Mouse (Mus musculus): ENCODE data around the gene Tnfaip6. TPM values are rescaled to one million over a fixed set of nuclear protein-coding genes. Genes with fewer than 3 reads are reported as not detected.

The Tnfaip6 gene
- polyA plus RNA-seq, 1 experiment from 2014 or later, result 54.6 TPM

- H3K9me3 ChIP-seq, result no peaks in the 10 kb centered on the region
- no peak overlapping the region for H3K4me2 ChIP-seq
- H3K27me3 ChIP-seq, result no peaks in the 10 kb centered on the region
- H3K36me3 ChIP-seq, result peaks cover 75% of the 10 kb centered on the region
- no peak overlapping the region for H3K27ac ChIP-seq
- H3K4me1 ChIP-seq (replicated peaks), result no peaks in the 10 kb centered on the region
- no peak overlapping the region for H3K4me3 ChIP-seq (replicated peaks)
- ATAC-seq (ENCODE audit: insufficient number of reproducible peaks, insufficient read depth, low FRiP score, low TSS enrichment, low read depth), result no peak
- no peak overlapping the region for H3K9ac ChIP-seq (replicated peaks)
- 82% methylated on average over 4 of the region's 4 CpGs for WGBS
Measured at GRCm38 (mm10) chr2:52052335-52052734, 14.5 kb downstream of the Tnfaip6 start.

GRCm38 (mm10) chr2:52053502-52053901 lies 15.7 kb downstream of the Tnfaip6 start:
- H3K27ac ChIP-seq, result no peak overlapping the region
- no peak overlapping the region for H3K4me2 ChIP-seq
- H3K9ac ChIP-seq (replicated peaks), result no peak overlapping the region
- no peaks in the 10 kb centered on the region for H3K4me1 ChIP-seq (replicated peaks)
- no peaks in the 10 kb centered on the region for H3K9me3 ChIP-seq
- WGBS, result 36% methylated on average over 5 of the region's 5 CpGs
- ATAC-seq (ENCODE audit: insufficient number of reproducible peaks, insufficient read depth, low FRiP score, low TSS enrichment, low read depth), result no peak
- H3K27me3 ChIP-seq, result no peaks in the 10 kb centered on the region
- peaks cover 64% of the 10 kb centered on the region for H3K36me3 ChIP-seq
- no peak overlapping the region for H3K4me3 ChIP-seq (replicated peaks)

GRCm38 (mm10) chr2:52055616-52056015 lies 17.8 kb downstream of the Tnfaip6 start:
- no peaks in the 10 kb centered on the region for H3K27me3 ChIP-seq
- H3K9ac ChIP-seq (replicated peaks), result no peak overlapping the region
- H3K4me2 ChIP-seq, result no peak overlapping the region
- WGBS, result 75% methylated on average over 4 of the region's 4 CpGs
- H3K27ac ChIP-seq, result no peak overlapping the region
- no peak for ATAC-seq (ENCODE audit: insufficient number of reproducible peaks, insufficient read depth, low FRiP score, low TSS enrichment, low read depth)
- no peaks in the 10 kb centered on the region for H3K4me1 ChIP-seq (replicated peaks)
- peaks cover 45% of the 10 kb centered on the region for H3K36me3 ChIP-seq
- H3K9me3 ChIP-seq, result no peaks in the 10 kb centered on the region
- H3K4me3 ChIP-seq (replicated peaks), result no peak overlapping the region

GRCm38 (mm10) chr2:52057099-52057498 lies 19.3 kb downstream of the Tnfaip6 start:
- 78% methylated on average over 1 of the region's 1 CpGs for WGBS
- H3K9me3 ChIP-seq, result no peaks in the 10 kb centered on the region
- no peak overlapping the region for H3K27ac ChIP-seq

GRCm38 (mm10) chr2:52057681-52058080 lies 19.9 kb downstream of the Tnfaip6 start:
- Histone ChIP-seq H3K27me3 (no peaks in the 10 kb centered on the region), H3K27ac (no peak overlapping the region), H3K9me3 (no peaks in the 10 kb centered on the region), H3K36me3 (peaks cover 26% of the 10 kb centered on the region), H3K4me3 (replicated peaks) (no peak overlapping the region), H3K4me1 (replicated peaks) (no peaks in the 10 kb centered on the region), H3K9ac (replicated peaks) (no peak overlapping the region), H3K4me2 (no peak overlapping the region)
- no peak for ATAC-seq (ENCODE audit: insufficient number of reproducible peaks, insufficient read depth, low FRiP score, low TSS enrichment, low read depth)

More at GRCm38 (mm10) chr2:52057099-52057498, 19.3 kb downstream of the Tnfaip6 start:
- Histone ChIP-seq H3K36me3 (peaks cover 30% of the 10 kb centered on the region), H3K9ac (replicated peaks) (no peak overlapping the region), H3K4me1 (replicated peaks) (no peaks in the 10 kb centered on the region), H3K27me3 (no peaks in the 10 kb centered on the region), H3K4me3 (replicated peaks) (no peak overlapping the region), H3K4me2 (no peak overlapping the region)
- no peak for ATAC-seq (ENCODE audit: insufficient number of reproducible peaks, insufficient read depth, low FRiP score, low TSS enrichment, low read depth)

- peaks cover 5% of the 10 kb centered on the region; the same call in 1 of the 2 replicates for H3K4me1 ChIP-seq (replicated peaks)
- no peak overlapping the region for H3K4me2 ChIP-seq
Measured at GRCm38 (mm10) chr2:52068641-52069040, 30.8 kb downstream of the Tnfaip6 start.

GRCm38 (mm10) chr2:52070816-52071215 lies 33.0 kb downstream of the Tnfaip6 start:
- WGBS, result 79% methylated on average over 5 of the region's 5 CpGs
- peaks cover 12% of the 10 kb centered on the region for H3K36me3 ChIP-seq
- H3K4me3 ChIP-seq (replicated peaks), result no peak overlapping the region
- no peak for ATAC-seq (ENCODE audit: insufficient number of reproducible peaks, insufficient read depth, low FRiP score, low TSS enrichment, low read depth)
- no peaks in the 10 kb centered on the region for H3K9me3 ChIP-seq
- H3K4me2 ChIP-seq, result no peak overlapping the region
- H3K4me1 ChIP-seq (replicated peaks), result peaks cover 10% of the 10 kb centered on the region
- H3K27me3 ChIP-seq, result no peaks in the 10 kb centered on the region
- no peak overlapping the region for H3K27ac ChIP-seq
- no peak overlapping the region for H3K9ac ChIP-seq (replicated peaks)

More at GRCm38 (mm10) chr2:52068641-52069040, 30.8 kb downstream of the Tnfaip6 start:
- H3K27ac ChIP-seq, result no peak overlapping the region
- ATAC-seq (ENCODE audit: insufficient number of reproducible peaks, insufficient read depth, low FRiP score, low TSS enrichment, low read depth), result no peak
- no peaks in the 10 kb centered on the region for H3K9me3 ChIP-seq
- 89% methylated on average over 1 of the region's 1 CpGs for WGBS
- no peak overlapping the region for H3K9ac ChIP-seq (replicated peaks)
- no peaks in the 10 kb centered on the region for H3K27me3 ChIP-seq
- H3K4me3 ChIP-seq (replicated peaks), result no peak overlapping the region
- no peaks in the 10 kb centered on the region for H3K36me3 ChIP-seq

GRCm38 (mm10) chr2:52071241-52071991 lies 33.6 kb downstream of the Tnfaip6 start:
- ATAC-seq (ENCODE audit: insufficient number of reproducible peaks, insufficient read depth, low FRiP score, low TSS enrichment, low read depth), result no peak
- Histone ChIP-seq H3K4me2 (peak overlapping the region; percentile 53), H3K4me3 (replicated peaks) (peak overlapping the region; percentile 96; the same call in 1 of the 2 replicates), H3K27ac (no peak overlapping the region), H3K9ac (replicated peaks) (no peak overlapping the region), H3K4me1 (replicated peaks) (peaks cover 10% of the 10 kb centered on the region), H3K36me3 (peaks cover 18% of the 10 kb centered on the region), H3K9me3 (no peaks in the 10 kb centered on the region), H3K27me3 (no peaks in the 10 kb centered on the region)
- WGBS, result 46% methylated on average over 13 of the region's 13 CpGs

- H3K36me3 ChIP-seq, result peaks cover 24% of the 10 kb centered on the region
- peak overlapping the region; percentile 96 for H3K9ac ChIP-seq (replicated peaks)
- ATAC-seq (ENCODE audit: insufficient number of reproducible peaks, insufficient read depth, low FRiP score, low TSS enrichment, low read depth), result peak; percentile 67; the same call in 1 of the 2 replicates
- peak overlapping the region; percentile 96 for H3K4me3 ChIP-seq (replicated peaks)
- H3K27me3 ChIP-seq, result no peaks in the 10 kb centered on the region
- peak overlapping the region; percentile 95 for H3K27ac ChIP-seq
- 3% methylated on average over 10 of the region's 10 CpGs for WGBS
- peaks cover 10% of the 10 kb centered on the region for H3K4me1 ChIP-seq (replicated peaks)
- H3K4me2 ChIP-seq, result peak overlapping the region; percentile 53
- H3K9me3 ChIP-seq, result no peaks in the 10 kb centered on the region
Measured at GRCm38 (mm10) chr2:52072065-52072490, 34.3 kb downstream of the Tnfaip6 start.

- Histone ChIP-seq H3K4me1 (replicated peaks) (peaks cover 10% of the 10 kb centered on the region), H3K9me3 (no peaks in the 10 kb centered on the region), H3K9ac (replicated peaks) (peak within 1 kb of the TSS; percentile 96), H3K4me2 (peak within 1 kb of the TSS; percentile 53), H3K36me3 (peaks cover 29% of the 10 kb centered on the region), H3K27me3 (no peaks in the 10 kb centered on the region), H3K4me3 (replicated peaks) (peak within 1 kb of the TSS; percentile 96), H3K27ac (peak within 1 kb of the TSS; percentile 95)
- ATAC-seq (ENCODE audit: insufficient number of reproducible peaks, insufficient read depth, low FRiP score, low TSS enrichment, low read depth), result peak; percentile 93
- WGBS, result under 1% methylated on average over 72 of the region's 72 CpGs
Measured at GRCm38 (mm10) chr2:52072491-52073140, 34.8 kb downstream of the Tnfaip6 start, which contains the start of gene Rif1. Gene Rif1 (plus strand): TSS chr2:52072832.

- peaks cover 33% of the 10 kb centered on the region for H3K36me3 ChIP-seq
- H3K4me3 ChIP-seq (replicated peaks), result peak overlapping the region; percentile 96
- 0 out of 2 replicates have a peak, but pooled peaks have one; percentile 18 for ATAC-seq (ENCODE audit: insufficient number of reproducible peaks, insufficient read depth, low FRiP score, low TSS enrichment, low read depth)
- H3K27ac ChIP-seq, result peak overlapping the region; percentile 95
- WGBS, result under 1% methylated on average over 56 of the region's 56 CpGs
- peak overlapping the region; percentile 96 for H3K9ac ChIP-seq (replicated peaks)
- H3K9me3 ChIP-seq, result no peaks in the 10 kb centered on the region
- peaks cover 10% of the 10 kb centered on the region for H3K4me1 ChIP-seq (replicated peaks)
- H3K27me3 ChIP-seq, result no peaks in the 10 kb centered on the region
- H3K4me2 ChIP-seq, result peak overlapping the region; percentile 53
Measured at GRCm38 (mm10) chr2:52073141-52073904, 35.5 kb downstream of the Tnfaip6 start.
